Mouse (Mus musculus) embryonic facial prominence, embryonic 15.5 days (tissue): ENCODE data around the gene Ttc17. TPM values are rescaled to one million over a fixed set of nuclear protein-coding genes. Genes with fewer than 3 reads are reported as not detected.

Experiments used
- ATAC-seq: fragments of 200-750 bp; cut with Nextera tagmentation; 2 replicates; pipeline ENCODE4 v1.8.0; 2017; ENCODE audit warnings: low read depth, moderate TSS enrichment; ENCODE audit not compliant: insufficient number of reproducible peaks, low FRiP score, low TSS enrichment
- H3K27ac ChIP-seq: fragments of 300-500 bp; sonication (generic); replicated peaks from 2 replicates; pipeline ENCODE4 v1.5.1; 2015; ENCODE audit warnings: mild to moderate bottlenecking, inconsistent platforms
- H3K27me3 ChIP-seq: fragments of 300-500 bp; sonication (generic); 2 replicates; pipeline ENCODE4 v1.6.1; 2015; ENCODE audit warnings: inconsistent platforms
- H3K36me3 ChIP-seq: fragments of 300-500 bp; sonication (generic); 2 replicates; pipeline ENCODE4 v1.6.1; 2015; ENCODE audit warnings: mild to moderate bottlenecking, inconsistent platforms
- H3K4me1 ChIP-seq: fragments of 300-500 bp; sonication (generic); 2 replicates; pipeline ENCODE4 v1.6.1; 2015; ENCODE audit warnings: inconsistent platforms
- H3K4me2 ChIP-seq: fragments of 300-500 bp; sonication (generic); replicated peaks from 2 replicates; pipeline ENCODE4 v1.6.1; 2015; ENCODE audit warnings: mild to moderate bottlenecking, inconsistent platforms
- H3K4me3 ChIP-seq: fragments of 300-500 bp; sonication (generic); replicated peaks from 2 replicates; pipeline ENCODE4 v1.5.1; 2015; ENCODE audit warnings: mild to moderate bottlenecking, inconsistent platforms
- H3K9ac ChIP-seq: fragments of 300-500 bp; sonication (generic); 2 replicates; pipeline ENCODE4 v1.6.1; 2015; ENCODE audit warnings: inconsistent platforms
- H3K9me3 ChIP-seq: fragments of 300-500 bp; sonication (generic); replicated peaks from 2 replicates; pipeline ENCODE4 v1.6.1; 2016; ENCODE audit warnings: inconsistent platforms
- WGBS: fragments of 180-500 bp; shearing (Covaris S2); methylation state at CpG from one replicate; pipeline ENCODE4 v1.1.7; 2015; 5-methylcytosine and 5-hydroxymethylcytosine counted together
- polyA plus RNA-seq: library from polyadenylated mRNA; unstranded; fragments of >200 nt; fragmentation: Nextera tagmentation; extraction: Ambion mirVana; gene quantifications from 2 replicates; pipeline ENCODE4 v1.2.1, GENCODE M21; 2015

The Ttc17 gene
- polyA plus RNA-seq, 1 experiment from 2014 or later, result 18.9 TPM

DNA sequence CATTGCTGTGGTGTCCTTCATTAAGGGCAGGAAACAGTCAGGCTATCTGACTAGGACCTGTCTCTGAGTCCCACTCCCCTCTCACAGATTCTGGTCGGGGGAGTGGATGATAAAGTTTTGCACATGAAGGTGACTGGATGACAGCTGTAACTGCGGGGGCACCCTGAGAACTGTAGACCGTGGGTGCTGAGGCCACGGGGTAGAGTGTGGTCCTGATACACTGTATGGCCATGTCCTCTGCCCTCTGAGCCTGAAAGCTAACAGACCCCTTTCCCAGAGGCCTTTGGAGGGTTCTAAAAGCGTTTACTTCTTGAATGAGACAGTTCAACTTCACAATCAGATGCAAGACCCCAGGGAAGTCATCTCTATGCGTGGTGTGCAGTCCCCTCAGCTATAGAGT lies 116.8 kb downstream of the Ttc17 start:
- Histone ChIP-seq H3K4me2 (no peak overlapping the region), H3K27me3 (no peaks in the 10 kb centered on the region), H3K27ac (no peak overlapping the region), H3K9ac (no peak overlapping the region), H3K4me3 (no peak overlapping the region), H3K4me1 (peaks cover 7% of the 10 kb centered on the region), H3K36me3 (no peaks in the 10 kb centered on the region), H3K9me3 (no peaks in the 10 kb centered on the region)
- no peak for ATAC-seq
- WGBS, result 67% methylated on average over 6 of the region's 6 CpGs

DNA sequence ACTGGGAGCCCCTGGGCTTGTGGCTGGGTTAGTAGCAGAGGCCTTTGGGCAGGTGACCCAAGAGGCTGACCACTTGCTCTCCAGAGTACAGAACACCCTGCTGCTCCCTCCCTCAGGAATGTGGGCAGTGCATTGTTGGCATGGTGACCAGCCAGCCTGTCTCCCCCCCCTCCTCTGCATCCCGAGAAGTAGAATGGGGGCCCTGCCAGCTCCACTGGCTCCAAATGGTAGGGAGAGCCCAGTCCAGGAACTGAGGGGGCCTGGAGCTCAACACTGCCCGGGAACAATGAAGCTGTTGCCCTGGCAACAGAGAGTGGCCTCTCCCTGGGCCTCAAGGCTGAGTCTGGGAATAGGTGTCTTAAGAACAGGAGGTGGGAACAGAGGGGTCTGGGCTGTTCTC lies 117.3 kb downstream of the Ttc17 start:
- no peak overlapping the region for H3K4me3 ChIP-seq
- no peaks in the 10 kb centered on the region for H3K27me3 ChIP-seq
- no peaks in the 10 kb centered on the region for H3K9me3 ChIP-seq
- H3K9ac ChIP-seq, result no peak overlapping the region
- no peak overlapping the region for H3K4me2 ChIP-seq
- H3K27ac ChIP-seq, result no peak overlapping the region
- ATAC-seq, result 0 out of 2 replicates have a peak, but pooled peaks have one; percentile 20
- no peaks in the 10 kb centered on the region for H3K36me3 ChIP-seq
- H3K4me1 ChIP-seq, result peaks cover 7% of the 10 kb centered on the region
- WGBS, result 7% methylated on average over 2 of the region's 2 CpGs

DNA sequence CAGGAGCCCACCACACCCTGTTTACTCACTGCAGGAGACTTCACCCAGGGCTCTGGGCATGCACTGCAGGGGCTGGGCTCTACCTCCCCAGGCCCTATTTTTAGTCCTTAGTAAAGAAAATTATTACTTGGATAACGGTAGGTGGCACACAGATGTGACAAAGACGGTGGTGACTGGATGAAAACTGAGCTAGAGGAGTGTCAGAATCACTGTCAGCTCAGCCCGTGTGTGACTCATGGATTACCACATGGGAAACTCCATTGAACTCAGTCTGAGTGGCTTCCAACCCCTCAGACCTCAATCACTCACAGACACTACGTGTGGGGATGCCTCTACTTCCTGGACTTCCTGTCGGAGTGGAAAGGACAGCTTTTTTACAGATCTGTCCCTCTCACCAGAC lies 118.4 kb downstream of the Ttc17 start:
- Histone ChIP-seq H3K4me3 (no peak overlapping the region), H3K9ac (no peak overlapping the region), H3K4me1 (peaks cover 7% of the 10 kb centered on the region), H3K9me3 (no peaks in the 10 kb centered on the region), H3K4me2 (no peak overlapping the region), H3K27me3 (no peaks in the 10 kb centered on the region), H3K36me3 (no peaks in the 10 kb centered on the region), H3K27ac (no peak overlapping the region)
- 14% methylated on average over 5 of the region's 5 CpGs for WGBS
- ATAC-seq, result no peak

DNA sequence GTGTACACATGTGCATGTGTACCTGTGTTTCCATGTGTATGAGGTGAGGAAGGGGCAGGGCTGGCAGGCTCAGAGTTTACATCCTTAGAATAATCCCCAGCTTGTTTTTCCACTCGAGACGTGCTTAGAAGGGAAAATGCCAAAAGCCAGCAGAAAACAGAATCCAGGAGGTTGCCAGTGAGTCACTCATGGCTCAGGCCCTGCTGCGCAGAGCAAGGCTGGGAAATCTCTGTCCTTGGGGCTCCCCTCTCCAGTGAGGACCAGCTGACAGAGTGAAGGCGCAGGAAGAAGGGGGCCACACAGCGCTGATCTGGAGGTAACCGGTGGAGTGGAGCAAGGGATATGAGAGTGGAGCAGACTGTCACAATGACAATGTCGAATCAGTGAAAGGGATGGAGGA lies 119.1 kb downstream of the Ttc17 start:
- Histone ChIP-seq H3K4me2 (no peak overlapping the region), H3K9ac (no peak overlapping the region), H3K9me3 (no peaks in the 10 kb centered on the region), H3K27ac (no peak overlapping the region), H3K4me3 (no peak overlapping the region), H3K27me3 (no peaks in the 10 kb centered on the region), H3K4me1 (peaks cover 7% of the 10 kb centered on the region), H3K36me3 (no peaks in the 10 kb centered on the region)
- WGBS, result 68% methylated on average over 7 of the region's 7 CpGs
- no peak for ATAC-seq

DNA sequence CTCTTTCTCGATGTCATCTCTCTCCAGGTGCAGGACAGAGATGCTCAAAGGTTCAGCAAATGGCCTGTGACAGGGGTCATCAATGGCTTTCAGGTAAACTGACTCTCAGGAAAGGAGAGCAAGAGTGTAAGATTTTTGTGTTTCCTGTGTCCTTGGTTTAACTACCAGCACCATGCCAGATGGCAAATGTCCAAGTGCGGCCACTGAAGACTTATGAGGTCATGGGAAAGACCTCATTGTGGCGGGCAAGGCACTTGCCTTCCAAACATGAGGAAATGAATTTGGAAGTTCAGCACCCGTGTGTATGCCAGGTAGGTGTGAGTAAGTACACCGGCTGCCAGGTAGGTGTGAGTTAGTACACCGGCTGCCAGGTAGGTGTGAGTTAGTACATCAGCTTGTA lies 123.0 kb downstream of the Ttc17 start:
- Histone ChIP-seq H3K9ac (no peak overlapping the region), H3K36me3 (no peaks in the 10 kb centered on the region), H3K4me1 (no peaks in the 10 kb centered on the region), H3K27me3 (0 out of 2 replicates have a peak, but pooled peaks cover 5% of the 10 kb centered on the region), H3K9me3 (no peaks in the 10 kb centered on the region), H3K4me3 (no peak overlapping the region), H3K4me2 (no peak overlapping the region), H3K27ac (no peak overlapping the region)
- 74% methylated on average over 6 of the region's 6 CpGs for WGBS
- ATAC-seq, result no peak

DNA sequence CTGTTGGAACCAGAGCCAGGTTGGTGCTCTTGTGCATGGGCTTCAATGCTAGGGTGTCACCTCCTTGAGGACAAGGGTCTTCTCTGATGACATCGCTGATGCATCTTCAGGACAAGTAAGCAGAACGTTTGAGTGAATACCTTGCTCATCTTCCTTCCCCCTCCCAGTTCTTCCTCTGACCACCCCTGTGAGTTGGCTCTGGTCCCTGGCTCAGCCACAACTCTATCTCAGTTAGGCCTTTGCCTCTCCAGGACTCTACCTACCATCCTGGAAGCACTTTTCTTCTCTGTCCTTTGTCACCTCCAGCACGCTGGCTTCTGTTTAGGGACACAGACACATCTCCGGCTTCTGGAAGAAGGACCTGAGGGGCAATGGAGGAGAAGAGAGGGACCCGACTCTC lies 126.9 kb downstream of the Ttc17 start:
- ATAC-seq, result no peak
- Histone ChIP-seq H3K9ac (no peak overlapping the region), H3K27me3 (peaks cover 13% of the 10 kb centered on the region; the same call in 1 of the 2 replicates), H3K9me3 (no peaks in the 10 kb centered on the region), H3K27ac (no peak overlapping the region), H3K4me1 (no peaks in the 10 kb centered on the region), H3K36me3 (no peaks in the 10 kb centered on the region), H3K4me2 (no peak overlapping the region), H3K4me3 (no peak overlapping the region)
- 74% methylated on average over 5 of the region's 5 CpGs for WGBS

DNA sequence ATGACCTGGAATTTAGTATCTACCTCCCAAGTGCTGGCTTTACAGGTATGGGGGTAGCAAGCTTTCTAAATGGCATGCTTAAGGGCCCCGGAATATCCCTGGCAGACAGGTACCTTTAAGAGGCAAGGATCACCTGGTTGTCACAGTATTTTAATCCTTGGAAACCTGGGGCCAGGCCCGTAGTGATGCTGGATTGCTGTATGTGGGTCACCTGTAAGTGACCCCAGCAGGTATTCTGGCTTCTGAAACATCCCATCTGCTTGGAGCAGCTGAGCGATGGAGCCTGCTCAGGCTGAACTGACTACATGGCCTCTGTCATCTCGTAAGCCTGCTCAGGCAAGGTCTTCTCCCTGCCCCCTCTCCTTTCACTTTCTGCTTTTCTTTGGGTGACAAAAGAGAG lies 130.4 kb downstream of the Ttc17 start:
- no peak overlapping the region for H3K9ac ChIP-seq
- no peak overlapping the region for H3K4me2 ChIP-seq
- 64% methylated on average over 4 of the region's 4 CpGs for WGBS
- H3K36me3 ChIP-seq, result no peaks in the 10 kb centered on the region
- H3K4me3 ChIP-seq, result no peak overlapping the region
- ATAC-seq, result no peak
- no peaks in the 10 kb centered on the region for H3K9me3 ChIP-seq
- H3K27me3 ChIP-seq, result peaks cover 29% of the 10 kb centered on the region
- no peak overlapping the region for H3K27ac ChIP-seq
- 0 out of 2 replicates have a peak, but pooled peaks cover 7% of the 10 kb centered on the region for H3K4me1 ChIP-seq

DNA sequence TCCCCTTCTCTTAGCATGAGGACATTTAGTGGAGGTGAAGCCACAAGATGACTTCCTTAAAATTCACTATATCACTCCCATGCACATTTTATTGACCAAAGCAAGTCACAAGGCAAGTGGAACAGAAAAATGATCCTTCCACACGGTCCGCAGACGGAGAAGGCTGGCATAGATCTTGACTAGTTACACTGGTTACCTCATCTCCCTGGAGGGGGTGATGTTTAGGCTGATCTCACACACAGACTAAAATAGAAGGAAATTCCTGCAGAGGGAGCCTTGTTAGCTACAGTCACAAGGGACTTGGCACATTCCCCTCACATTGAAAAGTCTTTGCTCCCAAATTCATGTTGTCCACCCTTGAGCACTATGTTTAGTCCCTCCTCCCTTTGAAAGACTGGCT lies 130.8 kb downstream of the Ttc17 start:
- 0 out of 2 replicates have a peak, but pooled peaks cover 7% of the 10 kb centered on the region for H3K4me1 ChIP-seq
- H3K36me3 ChIP-seq, result no peaks in the 10 kb centered on the region
- no peaks in the 10 kb centered on the region for H3K9me3 ChIP-seq
- no peak overlapping the region for H3K27ac ChIP-seq
- no peak overlapping the region for H3K4me3 ChIP-seq
- 54% methylated on average over 3 of the region's 3 CpGs for WGBS
- H3K27me3 ChIP-seq, result peaks cover 29% of the 10 kb centered on the region
- ATAC-seq, result no peak
- H3K9ac ChIP-seq, result no peak overlapping the region
- no peak overlapping the region for H3K4me2 ChIP-seq

DNA sequence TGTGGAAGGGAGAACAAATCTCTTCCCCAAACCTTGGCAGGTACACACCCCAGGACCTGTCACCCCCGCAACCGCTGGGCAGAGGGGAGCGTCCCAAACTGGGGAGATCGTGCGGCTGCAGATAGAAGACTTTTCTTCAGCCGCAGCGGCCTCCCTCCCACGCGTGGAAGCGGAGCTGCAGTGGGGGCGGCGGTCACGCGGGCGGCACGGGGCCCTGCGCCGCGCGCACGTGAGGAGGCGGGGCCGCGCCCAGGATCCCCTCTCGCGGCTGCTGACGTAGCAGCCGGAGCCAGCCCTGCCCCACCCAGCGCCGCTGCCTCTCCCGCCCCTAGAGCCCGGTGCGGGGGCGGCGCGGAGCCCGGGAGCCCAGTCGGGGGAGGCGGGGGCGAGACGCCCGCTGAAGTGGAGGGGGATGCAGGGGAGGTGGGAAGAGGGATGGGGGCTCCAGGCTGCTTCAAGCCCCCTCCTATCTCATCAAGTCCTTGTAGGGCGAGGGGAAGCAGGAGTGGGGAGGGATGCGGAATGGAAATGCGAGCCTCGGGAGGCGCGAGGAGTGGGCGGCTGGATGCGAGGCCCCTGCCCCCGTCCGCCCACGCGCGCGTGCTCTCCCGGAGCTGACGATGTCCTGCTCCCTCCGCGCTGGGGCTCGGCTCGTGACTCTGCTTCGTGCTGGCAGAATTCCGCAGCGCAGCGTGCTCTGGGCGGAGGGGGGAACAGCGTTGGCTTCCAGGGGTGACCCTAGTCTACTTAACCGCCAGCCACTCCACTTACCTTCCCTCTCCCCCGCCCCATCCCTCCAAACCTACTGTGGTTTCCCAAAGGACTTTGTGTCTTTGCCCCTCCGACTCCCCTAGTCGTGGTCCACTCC lies 133.1 kb downstream of the Ttc17 start:
- H3K27ac ChIP-seq, result no peak overlapping the region
- 0 out of 2 replicates have a peak, but pooled peaks cover 7% of the 10 kb centered on the region for H3K4me1 ChIP-seq
- H3K9ac ChIP-seq, result peak overlapping the region; percentile 48
- under 1% methylated on average over 68 of the region's 72 CpGs for WGBS
- H3K4me2 ChIP-seq, result peak overlapping the region; percentile 96
- ATAC-seq, result peak; percentile 79
- no peaks in the 10 kb centered on the region for H3K9me3 ChIP-seq
- peak overlapping the region; percentile 62 for H3K4me3 ChIP-seq
- peaks cover 23% of the 10 kb centered on the region for H3K27me3 ChIP-seq
- no peaks in the 10 kb centered on the region for H3K36me3 ChIP-seq

DNA sequence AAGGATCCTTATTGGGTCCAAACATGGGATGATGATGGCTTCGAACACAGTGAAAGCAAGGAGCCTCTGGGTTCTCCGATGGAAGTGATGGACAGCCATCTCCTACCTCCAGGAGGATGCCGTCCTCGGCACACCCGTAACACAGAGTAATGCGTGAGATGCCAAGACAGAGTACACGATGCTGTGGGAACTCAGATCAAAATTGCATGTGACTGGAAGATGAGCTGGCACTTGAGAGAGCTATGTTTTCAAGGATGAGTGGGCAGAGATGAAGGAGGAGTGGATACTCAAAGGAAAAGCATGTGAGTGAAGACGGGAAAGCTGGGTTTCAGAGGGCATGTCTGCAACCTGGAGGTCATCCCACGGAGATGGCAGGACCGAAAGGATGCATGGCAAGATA lies 135.3 kb downstream of the Ttc17 start:
- H3K4me3 ChIP-seq, result no peak overlapping the region
- no peak for ATAC-seq
- H3K9ac ChIP-seq, result no peak overlapping the region
- H3K36me3 ChIP-seq, result no peaks in the 10 kb centered on the region
- peaks cover 23% of the 10 kb centered on the region for H3K27me3 ChIP-seq
- no peak overlapping the region for H3K4me2 ChIP-seq
- no peak overlapping the region for H3K27ac ChIP-seq
- WGBS, result 90% methylated on average over 10 of the region's 10 CpGs
- H3K9me3 ChIP-seq, result no peaks in the 10 kb centered on the region
- H3K4me1 ChIP-seq, result 0 out of 2 replicates have a peak, but pooled peaks cover 7% of the 10 kb centered on the region

DNA sequence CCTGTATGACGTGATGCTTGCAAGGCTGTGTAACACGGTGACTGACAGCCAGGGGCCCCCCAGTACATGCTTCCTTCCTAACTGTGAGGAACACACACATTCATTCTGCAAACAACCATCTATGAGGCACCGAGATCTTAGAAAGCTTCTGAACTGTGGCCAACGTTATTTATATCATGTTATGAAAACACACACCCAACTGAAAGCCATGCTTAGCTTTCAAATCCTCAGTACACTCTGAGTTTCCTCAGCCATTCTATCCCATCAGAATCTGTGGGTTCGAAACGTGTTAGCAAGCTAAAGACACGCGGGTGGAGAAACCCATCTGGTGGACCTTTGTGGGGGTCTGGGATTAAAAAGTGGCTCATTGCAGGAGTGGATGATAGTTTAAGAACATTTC lies 137.7 kb downstream of the Ttc17 start:
- 75% methylated on average over 8 of the region's 8 CpGs for WGBS
- Histone ChIP-seq H3K27ac (no peak overlapping the region), H3K27me3 (peaks cover 8% of the 10 kb centered on the region), H3K36me3 (no peaks in the 10 kb centered on the region), H3K4me2 (no peak overlapping the region), H3K4me1 (peaks cover 25% of the 10 kb centered on the region), H3K4me3 (no peak overlapping the region), H3K9me3 (no peaks in the 10 kb centered on the region), H3K9ac (no peak overlapping the region)
- no peak for ATAC-seq
